Comparison of ENCODE assay signal across 18 mouse cellular contexts in the genomic region with DNA sequence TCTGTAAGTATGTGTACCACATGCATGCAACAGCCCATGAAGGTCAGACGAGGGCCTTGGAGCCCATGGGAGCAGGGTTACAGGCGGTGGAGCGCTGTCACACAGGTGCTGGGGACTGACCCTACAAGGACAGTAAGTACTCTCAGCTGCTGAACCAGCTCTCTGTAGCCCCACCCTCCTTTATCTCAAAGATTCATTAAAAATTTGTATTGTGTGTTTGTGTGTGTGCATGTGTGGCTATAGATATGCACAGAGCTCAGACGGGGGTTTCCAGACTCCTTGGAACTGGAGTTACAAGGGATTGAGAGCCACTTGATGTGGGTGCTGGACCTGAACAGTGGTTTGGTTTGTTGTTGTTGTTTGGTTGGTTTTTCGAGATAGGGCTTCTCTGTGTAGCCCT. TPM values are rescaled to one million over a fixed set of nuclear protein-coding genes. Genes with fewer than 3 reads are reported as not detected.
"Had no signal": no experiment of that assay in that cellular context is flagged by ENCODE, and none has a peak within 500 bp of the region (broad histone marks: within the 10 kb centered on the region; RNA-seq: fewer than 3 reads in every experiment).

No protein-coding gene starts in this region.

- H3K27ac ChIP-seq: kidney, postnatal 0 days; limb, embryonic 15.5 days; macrophage; midbrain, embryonic 13.5 days; neural tube, embryonic 15.5 days had no signal

- H3K9me3 ChIP-seq: limb, embryonic 15.5 days; midbrain, embryonic 13.5 days; neural tube, embryonic 15.5 days had no signal

- H3K36me3 ChIP-seq: limb, embryonic 15.5 days; midbrain, embryonic 13.5 days; neural tube, embryonic 15.5 days had no signal

- H3K9ac ChIP-seq: limb, embryonic 15.5 days; lung, embryonic 14.5 days; midbrain, embryonic 13.5 days; neural tube, embryonic 15.5 days had no signal

- ATAC-seq: midbrain, embryonic 13.5 days had no signal

- H3K27me3 ChIP-seq: limb, embryonic 15.5 days; midbrain, embryonic 13.5 days; neural tube, embryonic 15.5 days had no signal

- H3K4me3 ChIP-seq: limb, embryonic 15.5 days; midbrain, embryonic 13.5 days; myocyte; neural tube, embryonic 15.5 days had no signal

- H3K4me1 ChIP-seq: limb, embryonic 15.5 days; midbrain, embryonic 13.5 days; neural tube, embryonic 15.5 days had no signal

- DNase-seq: kidney, adult 11 months; kidney, adult 9 months; kidney, postnatal 36 days; lung, embryonic 14.5 days; lung, postnatal 14 days; right cerebral cortex, adult 18-20 months; thymus, adult 18-20 months; thymus, postnatal 14 days had no signal

- H3K4me2 ChIP-seq: limb, embryonic 15.5 days; lung, embryonic 14.5 days; midbrain, embryonic 13.5 days; neural tube, embryonic 15.5 days had no signal

RNA-seq across cellular contexts. Expression of gene Aqp3, which starts 16.2 kb away (rescaled TPM):
- total RNA-seq: layer of hippocampus, adult 18-20 months; left cerebral cortex, postnatal 14 days had no signal
- polyA plus RNA-seq: macrophage; myocyte; neural tube, embryonic 15.5 days had no signal

RNA-seq across cellular contexts. Expression of gene Aqp7, which starts 33.8 kb away (rescaled TPM):
- total RNA-seq: left cerebral cortex, postnatal 14 days had no signal
- polyA plus RNA-seq: limb, embryonic 11.5 days; lung, embryonic 14.5 days; macrophage; midbrain, embryonic 13.5 days; myocyte; neural tube, embryonic 11.5 days; neural tube, embryonic 15.5 days had no signal
